Mouse (Mus musculus) adrenal gland, adult 8-10 months (tissue): ENCODE data around the gene Zdhhc3. TPM values are rescaled to one million over a fixed set of nuclear protein-coding genes. Genes with fewer than 3 reads are reported as not detected.

Source experiments
- total RNA-seq, 4 experiments: library from RNA; stranded (reverse); gene quantifications; 2 replicates each; pipeline ENCODE4 v1.2.4; 2022

The Zdhhc3 gene
- total RNA-seq, 4 experiments from 2014 or later: 59.3 to 76.6 (median 71.0) TPM

Other genes with a start within 250 kb of the Zdhhc3 start
- 100 to 1,000 TPM; 132 to 160 (median 142) TPM for gene Zfp445, start 247.2 kb downstream of the Zdhhc3 start, total RNA-seq
- gene Zkscan7, start 227.5 kb downstream of the Zdhhc3 start, total RNA-seq: 10 to 100 TPM in 3 of 4 experiments, 1 to 10 TPM in 1; 8.3 to 12.8 (median 11.1) TPM
- gene Zfp105, start 190.1 kb downstream of the Zdhhc3 start, total RNA-seq: 1 to 10 TPM; 5.5 to 8.5 (median 7.2) TPM
- 10 to 100 TPM; 18.3 to 28.4 (median 23.0) TPM for gene 1110059G10Rik, start 162.2 kb downstream of the Zdhhc3 start, total RNA-seq
- gene Kif15, start 162.2 kb downstream of the Zdhhc3 start, total RNA-seq: 1 to 10 TPM; 1.3 to 2.1 (median 1.7) TPM
- gene Tmem42, start 91.9 kb downstream of the Zdhhc3 start, total RNA-seq: 10 to 100 TPM; 18.1 to 26.2 (median 20.1) TPM
- gene Tgm4, start 78.5 kb downstream of the Zdhhc3 start, total RNA-seq: 1 to 10 TPM in 2 of 4 experiments, under 1 TPM in 2; 0.24 to 1.7 (median 0.98) TPM
- gene Exosc7, start within 50 bp of the Zdhhc3 start, total RNA-seq: 10 to 100 TPM; 41.1 to 54.1 (median 43.1) TPM
- 10 to 100 TPM; 13.5 to 23.8 (median 20.1) TPM for gene Clec3b, start 37.7 kb upstream of the Zdhhc3 start, total RNA-seq
- under 1 TPM; 0.12 to 0.32 (median 0.20) TPM for gene Cdcp1, start 102.8 kb upstream of the Zdhhc3 start, total RNA-seq
- 1 to 10 TPM; 7.5 to 8.2 (median 7.8) TPM for gene Tmem158, start 147.6 kb upstream of the Zdhhc3 start, total RNA-seq